Mouse (Mus musculus): ENCODE data around the gene Rcan1. TPM values are rescaled to one million over a fixed set of nuclear protein-coding genes. Genes with fewer than 3 reads are reported as not detected.

Rcan1 gene
- total RNA-seq, 2 experiments from 2014 or later, result 2.0 TPM; not detected in 1

- no peak for ATAC-seq (replicated peaks; ENCODE audit: low FRiP score, poor library complexity, severe bottlenecking)
Observed at GRCm38 (mm10) chr16:92360711-92361110, 110.0 kb downstream of the Rcan1 start.

GRCm38 (mm10) chr16:92359229-92359628 lies 111.4 kb downstream of the Rcan1 start, which contains the start of gene Kcne1:
Gene Kcne1 (minus strand): TSS chr16:92359468.
- no peak for ATAC-seq (replicated peaks; ENCODE audit: low FRiP score, poor library complexity, severe bottlenecking)

- no peak for ATAC-seq (replicated peaks; ENCODE audit: low FRiP score, poor library complexity, severe bottlenecking)
Observed at GRCm38 (mm10) chr16:92358734-92359133, 111.9 kb downstream of the Rcan1 start.

GRCm38 (mm10) chr16:92357566-92357965 lies 113.1 kb downstream of the Rcan1 start:
- ATAC-seq (replicated peaks; ENCODE audit: low FRiP score, poor library complexity, severe bottlenecking), result no peak

- ATAC-seq (replicated peaks; ENCODE audit: low FRiP score, poor library complexity, severe bottlenecking), result no peak
Observed at GRCm38 (mm10) chr16:92357023-92357422, 113.6 kb downstream of the Rcan1 start.

GRCm38 (mm10) chr16:92355982-92356381 lies 114.7 kb downstream of the Rcan1 start:
- ATAC-seq (replicated peaks; ENCODE audit: low FRiP score, poor library complexity, severe bottlenecking), result no peak

- no peak for ATAC-seq (replicated peaks; ENCODE audit: low FRiP score, poor library complexity, severe bottlenecking)
Observed at GRCm38 (mm10) chr16:92355366-92355765, 115.3 kb downstream of the Rcan1 start.

- ATAC-seq (replicated peaks; ENCODE audit: low FRiP score, poor library complexity, severe bottlenecking), result no peak
Observed at GRCm38 (mm10) chr16:92353897-92354296, 116.8 kb downstream of the Rcan1 start.

- ATAC-seq (replicated peaks; ENCODE audit: low FRiP score, poor library complexity, severe bottlenecking), result no peak
Observed at GRCm38 (mm10) chr16:92353295-92353694, 117.4 kb downstream of the Rcan1 start.

GRCm38 (mm10) chr16:92348941-92349340 lies 121.7 kb downstream of the Rcan1 start:
- ATAC-seq (replicated peaks; ENCODE audit: low FRiP score, poor library complexity, severe bottlenecking), result no peak

- ATAC-seq (replicated peaks; ENCODE audit: low FRiP score, poor library complexity, severe bottlenecking), result no peak
Observed at GRCm38 (mm10) chr16:92346297-92346916, 124.3 kb downstream of the Rcan1 start.

GRCm38 (mm10) chr16:92345177-92345576 lies 125.5 kb downstream of the Rcan1 start:
- no peak for ATAC-seq (replicated peaks; ENCODE audit: low FRiP score, poor library complexity, severe bottlenecking)

Other genes with a start within 250 kb of the Rcan1 start
- gene Kcne2, start 178.5 kb downstream of the Rcan1 start, total RNA-seq (2015; ENCODE audit: low replicate concordance), result 0.63 TPM in 1 of 2 replicates, not detected in the other
- gene Kcne2, start 178.5 kb downstream of the Rcan1 start, total RNA-seq (2017; ENCODE audit: low replicate concordance), result not detected in 2 replicates
- gene Smim11, start 169.6 kb downstream of the Rcan1 start, total RNA-seq (2015; ENCODE audit: low replicate concordance), result 15.3 and 15.4 TPM in 2 replicates
- gene Smim11, start 169.6 kb downstream of the Rcan1 start, total RNA-seq (2017; ENCODE audit: low replicate concordance), result 26.5 and 32.6 TPM in 2 replicates
- not detected in 2 replicates for gene Fam243, start 149.4 kb downstream of the Rcan1 start, total RNA-seq (2015; ENCODE audit: low replicate concordance)
- gene Fam243, start 149.4 kb downstream of the Rcan1 start, total RNA-seq (2017; ENCODE audit: low replicate concordance), result not detected in 2 replicates
- gene Kcne1, start 111.4 kb downstream of the Rcan1 start, total RNA-seq (2015; ENCODE audit: low replicate concordance), result not detected in 2 replicates
- gene Kcne1, start 111.4 kb downstream of the Rcan1 start, total RNA-seq (2017; ENCODE audit: low replicate concordance), result 0.26 TPM in 1 of 2 replicates, not detected in the other
- not detected in 2 replicates for gene Clic6, start 14.9 kb upstream of the Rcan1 start, total RNA-seq (2015; ENCODE audit: low replicate concordance)
- gene Clic6, start 14.9 kb upstream of the Rcan1 start, total RNA-seq (2017; ENCODE audit: low replicate concordance), result not detected in 2 replicates

Measured in erythroblast, adult 5-6 weeks (primary cell).